Mouse (Mus musculus): ENCODE data around the gene Sap25.

GRCm38 (mm10) chr5:137599600-137599999 is 41.5 kb upstream of the Sap25 start:
- TF ChIP-seq CTCF (IDR thresholded peaks at IDR 0.05; ENCODE audit: control insufficient read depth, insufficient read depth, insufficient replicate concordance, low read depth, low read length) (no peak), POLR2A (IDR thresholded peaks at IDR 0.05; ENCODE audit: control insufficient read depth, low read depth, low read length) (no peak)

Measured in testis, adult 2 months (tissue).